Mouse (Mus musculus) ES-E14 (cell line): ENCODE measurements around the gene Dicer1. TPM values are rescaled to one million over a fixed set of nuclear protein-coding genes. Genes with fewer than 3 reads are reported as not detected.

Source experiments
- DNase-seq: peaks from one replicate; pipeline ENCODE4 v3.0.0-alpha.2; 2013; ENCODE audit warnings: low read depth, low spot score
- H3K27ac ChIP-seq: 2 replicates; pipeline ENCODE4 v1.5.1; 2012; ENCODE audit warnings: low read depth, mild to moderate bottlenecking, low read length, moderate library complexity, mixed read lengths; ENCODE audit not compliant: poor library complexity, insufficient read depth, severe bottlenecking
- H3K36me3 ChIP-seq: 2 replicates; pipeline ENCODE4 v1.6.1; 2012; ENCODE audit warnings: mild to moderate bottlenecking, low read length, moderate library complexity, mixed read lengths; ENCODE audit not compliant: control insufficient read depth, poor library complexity, insufficient read depth, severe bottlenecking
- H3K4me1 ChIP-seq, 2 experiments: fragments of 150-350 bp in 1 of 2; sonication (generic) in 1 of 2; 2 replicates each; pipeline ENCODE4 v1.6.1; 2012; ENCODE audit warnings: low read length in 2 of 2, mild to moderate bottlenecking in 1 of 2, mixed read lengths in 1 of 2; ENCODE audit not compliant: control insufficient read depth in 2 of 2, insufficient read depth in 2 of 2, poor library complexity in 1 of 2
- H3K4me3 ChIP-seq, 2 experiments: fragments of 150-350 bp in 1 of 2; sonication (generic) in 1 of 2; 2 replicates each; pipeline ENCODE4 v1.5.1; 2012; ENCODE audit warnings: low read length in 2 of 2, low read depth in 1 of 2, mild to moderate bottlenecking in 1 of 2, mixed read lengths in 1 of 2; ENCODE audit not compliant: insufficient read depth in 1 of 2, poor library complexity in 1 of 2, severe bottlenecking in 1 of 2
- H3K9ac ChIP-seq: 2 replicates; pipeline ENCODE4 v1.6.1; 2012; ENCODE audit warnings: low read depth, mild to moderate bottlenecking, low read length, mixed read lengths; ENCODE audit not compliant: poor library complexity, insufficient read depth, severe bottlenecking
- H3K9me3 ChIP-seq: fragments of 150-350 bp; sonication (generic); 2 replicates; pipeline ENCODE4 v1.6.1; 2012; ENCODE audit warnings: low read depth, mild to moderate bottlenecking, low read length; ENCODE audit not compliant: control insufficient read depth, insufficient read depth
- CHD2 ChIP-seq: IDR thresholded peaks from 2 replicates; pipeline ENCODE4 v1.6.1; 2014; ENCODE audit warnings: mild to moderate bottlenecking, low read depth, low read length, inconsistent platforms
- HCFC1 ChIP-seq: IDR thresholded peaks from 2 replicates; pipeline ENCODE4 v1.6.1; 2012; ENCODE audit warnings: low read length, inconsistent platforms, borderline replicate concordance; ENCODE audit not compliant: insufficient read depth
- MAFK ChIP-seq: IDR thresholded peaks from 2 replicates; pipeline ENCODE4 v1.6.1; 2014; ENCODE audit warnings: mild to moderate bottlenecking, low read depth, low read length, inconsistent platforms; ENCODE audit not compliant: insufficient read depth
- ZC3H11A ChIP-seq: IDR thresholded peaks from 2 replicates; pipeline ENCODE4 v1.6.1; 2012; ENCODE audit warnings: low read depth, mild to moderate bottlenecking, inconsistent platforms, low read length, borderline replicate concordance
- ZNF384 ChIP-seq: IDR thresholded peaks from 2 replicates; pipeline ENCODE4 v1.6.1; 2012; ENCODE audit warnings: low read depth, low read length, inconsistent platforms
- in situ Hi-C, 2 experiments: fragments of 600-800 bp; cut with MboI; formaldehyde crosslinking; loops; one replicate each; pipeline ENCODE4 v1.15.1; 2025; ENCODE audit warnings: low sequenced_read_pairs in 2 of 2, inconsistent platforms in 1 of 2; ENCODE audit not compliant: unreplicated experiment in 2 of 2
- total RNA-seq: library from RNA; depleted of rRNA; stranded (reverse); fragments of 300-350 nt; gene quantifications from 2 replicates; pipeline ENCODE4 v1.2.3, GENCODE M21; 2012

Gene Dicer1
- total RNA-seq, 1 experiment: 51.9 TPM

- no peak for TF ChIP-seq MAFK
- TF ChIP-seq ZNF384: no peak
- no peak for TF ChIP-seq ZC3H11A
- no peak for TF ChIP-seq CHD2
- no peak for TF ChIP-seq HCFC1
- no peak for DNase-seq
- no peak overlapping the region for H3K9ac ChIP-seq
- H3K36me3 ChIP-seq: no peaks in the 10 kb centered on the region
- H3K4me1 ChIP-seq: peaks cover 0 to 12% of the 10 kb centered on the region in 2 experiments; a peak in 3 of 4 replicates
- in situ Hi-C loops: no loop called here
- H3K4me3 ChIP-seq: no peak overlapping the region
- H3K9me3 ChIP-seq: no peaks in the 10 kb centered on the region
- H3K27ac ChIP-seq: no peak overlapping the region; the same call in 1 of the 2 replicates
Observed at GRCm38 (mm10) chr12:104679121-104679818, 72.5 kb downstream of the Dicer1 start.

- TF ChIP-seq ZNF384: no peak
- no peak for TF ChIP-seq HCFC1
- TF ChIP-seq ZC3H11A: no peak
- no peak for TF ChIP-seq CHD2
- no peak for TF ChIP-seq MAFK
- peaks cover 0 to 12% of the 10 kb centered on the region in 2 experiments; a peak in 3 of 4 replicates for H3K4me1 ChIP-seq
- no peaks in the 10 kb centered on the region for H3K9me3 ChIP-seq
- no peaks in the 10 kb centered on the region for H3K36me3 ChIP-seq
- in situ Hi-C loops: no loop called here
- no peak overlapping the region for H3K9ac ChIP-seq
- no peak for DNase-seq
- H3K4me3 ChIP-seq: no peak overlapping the region
- H3K27ac ChIP-seq: no peak overlapping the region
Observed at GRCm38 (mm10) chr12:104678462-104678861, 73.3 kb downstream of the Dicer1 start.

DNA sequence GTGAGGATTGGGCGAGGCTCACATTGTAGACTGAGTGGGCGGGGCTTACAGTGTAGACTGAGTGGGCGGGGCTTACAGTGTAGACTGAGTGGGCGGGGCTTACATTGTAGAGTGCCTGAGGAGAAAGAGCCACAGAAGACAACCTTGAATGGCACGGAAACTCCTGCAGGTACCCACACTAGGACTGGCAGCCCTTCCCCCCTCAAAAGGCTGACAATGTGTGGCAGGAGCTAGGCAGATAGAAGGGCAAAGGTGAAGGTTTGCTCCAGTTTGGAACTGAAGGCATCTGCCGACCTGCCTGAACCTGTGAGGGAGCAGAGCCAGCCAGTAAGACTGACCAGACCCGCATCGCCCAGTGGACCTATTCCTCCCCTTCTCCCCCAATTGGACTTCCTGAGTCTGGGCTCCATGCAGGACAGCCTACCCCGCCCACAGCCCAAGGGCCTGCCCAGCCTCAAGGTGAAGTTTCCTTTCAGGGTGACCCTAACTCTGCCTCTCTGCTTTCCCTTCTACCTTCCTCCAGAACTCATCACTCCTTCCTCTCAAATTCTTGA, 74.3 kb downstream of the Dicer1 start:
- Histone ChIP-seq H3K4me1 (peaks cover 0 to 12% of the 10 kb centered on the region in 2 experiments; a peak in 3 of 4 replicates), H3K27ac (no peak overlapping the region), H3K4me3 (peak overlapping the region in 1 of 2 experiments; percentile 47; a peak in 2 of 4 replicates)

GRCm38 (mm10) chr12:104676535-104677370, 75.0 kb downstream of the Dicer1 start:
- H3K27ac ChIP-seq: no peak overlapping the region
- in situ Hi-C loops: no loop called here
- DNase-seq: no peak

More for the DNA sequence above, 74.3 kb downstream of the Dicer1 start:
- no peaks in the 10 kb centered on the region for H3K9me3 ChIP-seq
- in situ Hi-C loops: no loop called here
- no peak overlapping the region for H3K9ac ChIP-seq
- TF ChIP-seq HCFC1: no peak
- TF ChIP-seq ZC3H11A: no peak
- no peak for TF ChIP-seq CHD2
- no peak for TF ChIP-seq MAFK
- no peak for TF ChIP-seq ZNF384
- H3K36me3 ChIP-seq: no peaks in the 10 kb centered on the region
- peak; percentile 78 for DNase-seq

More at GRCm38 (mm10) chr12:104676535-104677370, 75.0 kb downstream of the Dicer1 start:
- TF ChIP-seq CHD2 (no peak), ZC3H11A (no peak), MAFK (no peak), ZNF384 (no peak), HCFC1 (no peak)
- H3K36me3 ChIP-seq: no peaks in the 10 kb centered on the region
- peak overlapping the region in 1 of 2 experiments; percentile 14; a peak in 1 of 4 replicates for H3K4me3 ChIP-seq
- peaks cover 0 to 12% of the 10 kb centered on the region in 2 experiments; a peak in 3 of 4 replicates for H3K4me1 ChIP-seq
- no peaks in the 10 kb centered on the region for H3K9me3 ChIP-seq
- H3K9ac ChIP-seq: no peak overlapping the region
